Mouse (Mus musculus) monocyte, adult 5-6 weeks (primary cell): Measurements from ENCODE around the gene Tex13a. TPM values are rescaled to one million over a fixed set of nuclear protein-coding genes. Genes with fewer than 3 reads are reported as not detected.

Experiments used
- ATAC-seq: fragments of 153-309, 156-312 bp; replicated peaks from 2 replicates; pipeline ENCODE4 v1.8.0; 2017; ENCODE audit warnings: mild to moderate bottlenecking; ENCODE audit not compliant: low TSS enrichment, insufficient number of reproducible peaks, severe bottlenecking, poor library complexity, low FRiP score
- total RNA-seq: library from RNA; stranded (forward); fragments of 200-1000, 200-491, 200-594 nt; gene quantifications from 3 replicates; pipeline ENCODE4 v1.2.3, GENCODE M21; 2017

The Tex13a gene
- total RNA-seq: not detected in 3 replicates

DNA sequence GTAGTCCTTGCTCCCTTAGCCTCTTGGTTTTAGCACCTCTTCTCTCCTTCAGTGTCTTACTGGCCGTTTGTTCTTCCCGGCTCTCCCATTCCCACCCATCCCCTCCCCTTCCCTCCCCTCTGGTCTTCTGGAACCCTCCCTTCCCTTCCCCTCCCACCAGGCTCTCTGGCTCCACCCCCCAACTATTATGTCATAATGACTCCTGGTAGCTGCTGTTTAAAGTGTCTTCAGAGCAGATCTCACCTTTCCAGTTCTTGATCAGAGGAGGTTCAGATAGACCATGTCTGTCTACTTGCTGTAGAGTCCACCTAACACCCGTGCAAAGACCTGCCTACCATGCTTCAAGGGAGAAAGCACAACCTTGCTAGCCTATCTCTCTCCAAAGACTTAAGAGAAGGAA, at the start of gene Tex13a:
TSS of gene Tex13a (minus strand) at position 101 of the 400 bp plus-strand sequence.
- no peak for ATAC-seq

DNA sequence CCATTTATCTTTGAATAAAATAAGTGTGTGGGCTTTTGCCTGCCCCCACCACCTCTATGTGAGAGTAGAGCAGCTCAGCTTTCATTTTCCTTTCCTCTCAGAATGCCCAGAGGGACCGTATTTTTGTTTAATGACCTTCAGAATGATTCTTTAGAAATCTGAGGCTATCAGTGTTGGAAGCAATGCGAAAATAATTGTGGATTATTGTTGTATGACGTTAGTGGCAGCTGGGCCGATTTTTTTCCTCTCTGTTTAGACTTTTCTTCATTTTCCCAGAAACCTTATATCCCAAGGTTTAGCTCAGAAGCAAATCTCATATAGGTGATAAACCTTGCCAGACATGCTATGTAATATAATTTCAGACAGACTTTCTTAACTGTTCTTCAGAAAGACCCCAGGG, 25.2 kb upstream of the Tex13a start:
- no peak for ATAC-seq

DNA sequence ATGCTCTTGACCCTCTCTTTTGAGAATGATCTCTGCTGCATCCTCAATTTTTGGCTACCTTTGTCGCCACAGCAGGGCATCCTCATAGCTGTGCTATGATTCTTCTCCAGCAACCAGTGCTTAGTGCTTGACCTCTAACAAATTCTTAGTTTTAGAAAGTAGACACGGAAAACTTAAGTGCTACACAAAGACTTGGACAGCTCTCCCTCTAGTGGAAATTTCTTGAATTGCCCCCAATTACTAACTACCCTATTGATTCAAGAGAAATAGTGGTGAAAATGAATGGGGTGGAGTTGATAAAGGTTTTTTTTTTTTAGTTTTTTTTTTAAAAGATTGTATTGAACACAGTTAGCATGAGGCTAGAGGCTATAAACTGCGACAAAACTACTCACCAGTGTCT, 39.2 kb downstream of the Tex13a start:
- no peak for ATAC-seq
